Mouse (Mus musculus): ENCODE data around the gene Dnajc16. TPM values are rescaled to one million over a fixed set of nuclear protein-coding genes. Genes with fewer than 3 reads are reported as not detected.

Dnajc16 gene
- polyA plus RNA-seq, 1 experiment = 12.2 TPM

DNA sequence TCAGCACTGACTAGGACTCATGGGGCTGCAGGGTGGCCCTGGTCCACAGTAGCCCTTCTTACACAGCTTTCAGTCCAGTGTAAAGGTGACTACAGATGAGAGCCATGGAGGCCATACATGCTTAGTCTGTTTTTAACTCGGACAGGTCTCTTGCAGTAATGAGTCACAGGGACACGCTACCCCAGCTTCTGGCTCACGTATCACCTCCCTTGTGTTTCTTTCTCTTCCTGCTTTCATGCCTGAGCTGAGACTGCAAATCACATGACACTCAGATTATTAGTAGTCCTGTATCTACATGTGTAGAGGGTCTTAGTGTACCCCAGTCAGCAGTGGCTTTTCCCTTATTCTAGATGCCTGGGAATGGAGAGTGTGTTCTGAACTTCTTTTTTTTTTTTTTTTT is 25.7 kb downstream of the Dnajc16 start:
- TF ChIP-seq CTCF (IDR thresholded peaks at IDR 0.05; ENCODE audit: control insufficient read depth, insufficient read depth, insufficient replicate concordance, low read depth, low read length) = no peak
- no peak for TF ChIP-seq POLR2A (IDR thresholded peaks at IDR 0.05; ENCODE audit: control insufficient read depth, low read depth, low read length)
- Histone ChIP-seq H3K27me3 (ENCODE audit: control insufficient read depth, insufficient read depth, low read length) (no peaks in the 10 kb centered on the region), H3K36me3 (ENCODE audit: control insufficient read depth, insufficient read depth, low read length) (peaks cover 8% of the 10 kb centered on the region), H3K27ac (ENCODE audit: control insufficient read depth, insufficient read depth, low read depth, low read length) (no peak overlapping the region), H3K4me3 (ENCODE audit: control insufficient read depth, low read depth, low read length) (no peak overlapping the region), H3K4me1 (ENCODE audit: control insufficient read depth, insufficient read depth, low read length) (no peaks in the 10 kb centered on the region; the same call in 1 of the 2 replicates)

GRCm38 (mm10) chr4:141763476-141763875 is 27.3 kb downstream of the Dnajc16 start:
- Histone ChIP-seq H3K27me3 (ENCODE audit: control insufficient read depth, insufficient read depth, low read length) (no peaks in the 10 kb centered on the region), H3K4me1 (ENCODE audit: control insufficient read depth, insufficient read depth, low read length) (no peaks in the 10 kb centered on the region; the same call in 1 of the 2 replicates), H3K27ac (ENCODE audit: control insufficient read depth, insufficient read depth, low read depth, low read length) (no peak overlapping the region), H3K4me3 (ENCODE audit: control insufficient read depth, low read depth, low read length) (no peak overlapping the region), H3K36me3 (ENCODE audit: control insufficient read depth, insufficient read depth, low read length) (peaks cover 8% of the 10 kb centered on the region)
- TF ChIP-seq POLR2A (IDR thresholded peaks at IDR 0.05; ENCODE audit: control insufficient read depth, low read depth, low read length) (no peak), CTCF (IDR thresholded peaks at IDR 0.05; ENCODE audit: control insufficient read depth, insufficient read depth, insufficient replicate concordance, low read depth, low read length) (no peak)

- H3K4me1 ChIP-seq (ENCODE audit: control insufficient read depth, insufficient read depth, low read length) = no peaks in the 10 kb centered on the region; the same call in 1 of the 2 replicates
- no peak for TF ChIP-seq POLR2A (IDR thresholded peaks at IDR 0.05; ENCODE audit: control insufficient read depth, low read depth, low read length)
- TF ChIP-seq CTCF (IDR thresholded peaks at IDR 0.05; ENCODE audit: control insufficient read depth, insufficient read depth, insufficient replicate concordance, low read depth, low read length) = no peak
- no peak overlapping the region for H3K4me3 ChIP-seq (ENCODE audit: control insufficient read depth, low read depth, low read length)
- peaks cover 8% of the 10 kb centered on the region for H3K36me3 ChIP-seq (ENCODE audit: control insufficient read depth, insufficient read depth, low read length)
- H3K27me3 ChIP-seq (ENCODE audit: control insufficient read depth, insufficient read depth, low read length) = no peaks in the 10 kb centered on the region
- no peak overlapping the region for H3K27ac ChIP-seq (ENCODE audit: control insufficient read depth, insufficient read depth, low read depth, low read length)
Measured at GRCm38 (mm10) chr4:141762102-141762598, 28.6 kb downstream of the Dnajc16 start.

DNA sequence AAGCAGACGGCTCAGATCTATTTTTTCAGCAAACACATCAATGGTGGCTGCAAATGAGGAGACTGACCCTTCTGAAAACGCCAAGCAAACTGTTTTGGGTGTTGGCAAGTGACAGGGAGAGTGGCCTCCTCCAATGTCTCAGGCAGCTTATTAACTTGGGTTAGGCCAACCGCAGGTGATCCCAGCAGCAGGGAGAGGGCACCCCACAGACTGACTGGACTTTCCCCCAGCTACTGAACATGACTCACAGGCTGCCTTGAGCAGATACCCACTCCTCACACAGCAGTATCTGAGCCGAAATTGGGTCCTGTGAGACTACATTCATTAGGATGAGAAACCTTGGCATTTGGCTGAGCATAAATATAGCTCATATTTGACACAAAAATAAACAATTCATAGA is 29.8 kb downstream of the Dnajc16 start:
- H3K27me3 ChIP-seq (ENCODE audit: control insufficient read depth, insufficient read depth, low read length) = no peaks in the 10 kb centered on the region
- peaks cover 4% of the 10 kb centered on the region for H3K36me3 ChIP-seq (ENCODE audit: control insufficient read depth, insufficient read depth, low read length)
- H3K4me1 ChIP-seq (ENCODE audit: control insufficient read depth, insufficient read depth, low read length) = no peaks in the 10 kb centered on the region
- H3K27ac ChIP-seq (ENCODE audit: control insufficient read depth, insufficient read depth, low read depth, low read length) = no peak overlapping the region
- no peak overlapping the region for H3K4me3 ChIP-seq (ENCODE audit: control insufficient read depth, low read depth, low read length)
- TF ChIP-seq CTCF (IDR thresholded peaks at IDR 0.05; ENCODE audit: control insufficient read depth, insufficient read depth, insufficient replicate concordance, low read depth, low read length) (no peak), POLR2A (IDR thresholded peaks at IDR 0.05; ENCODE audit: control insufficient read depth, low read depth, low read length) (no peak)

DNA sequence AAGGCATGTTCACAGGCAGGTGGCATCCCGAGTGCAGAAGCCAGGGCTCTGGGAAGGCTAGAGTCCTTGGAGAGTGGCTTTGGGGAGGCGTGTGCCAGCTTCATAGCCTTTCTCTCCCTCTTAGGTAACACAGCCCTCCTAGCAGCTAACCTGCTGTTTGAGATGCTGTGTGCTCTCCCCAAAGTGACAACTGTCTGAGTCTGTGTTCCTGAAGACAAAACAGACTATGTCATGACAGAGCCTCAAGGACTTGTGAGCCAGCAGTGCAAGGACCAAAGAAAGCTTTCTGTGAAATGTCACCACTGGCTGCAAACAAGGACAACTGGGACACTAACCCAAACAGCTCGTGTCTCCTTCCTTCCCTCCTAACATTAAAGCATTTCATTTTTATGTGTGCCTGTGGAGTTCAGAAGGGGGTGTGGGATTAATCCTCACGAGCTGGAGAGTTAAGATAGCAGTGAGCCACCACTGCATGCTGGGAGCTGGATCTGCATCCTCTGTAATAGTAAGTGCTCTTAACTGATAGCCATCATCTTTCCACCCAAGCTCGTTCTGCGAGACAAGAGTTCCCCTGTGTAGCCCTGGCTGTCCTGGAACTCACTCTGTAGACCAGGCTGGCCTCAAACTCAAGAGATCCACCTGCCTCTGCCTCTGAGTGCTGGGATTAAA is 31.7 kb downstream of the Dnajc16 start:
- no peaks in the 10 kb centered on the region for H3K4me1 ChIP-seq (ENCODE audit: control insufficient read depth, insufficient read depth, low read length)
- no peaks in the 10 kb centered on the region for H3K27me3 ChIP-seq (ENCODE audit: control insufficient read depth, insufficient read depth, low read length)
- no peak overlapping the region for H3K4me3 ChIP-seq (ENCODE audit: control insufficient read depth, low read depth, low read length)
- TF ChIP-seq POLR2A (IDR thresholded peaks at IDR 0.05; ENCODE audit: control insufficient read depth, low read depth, low read length) (no peak), CTCF (IDR thresholded peaks at IDR 0.05; ENCODE audit: control insufficient read depth, insufficient read depth, insufficient replicate concordance, low read depth, low read length) (no peak)
- no peak overlapping the region for H3K27ac ChIP-seq (ENCODE audit: control insufficient read depth, insufficient read depth, low read depth, low read length)
- peaks cover 4% of the 10 kb centered on the region for H3K36me3 ChIP-seq (ENCODE audit: control insufficient read depth, insufficient read depth, low read length)

DNA sequence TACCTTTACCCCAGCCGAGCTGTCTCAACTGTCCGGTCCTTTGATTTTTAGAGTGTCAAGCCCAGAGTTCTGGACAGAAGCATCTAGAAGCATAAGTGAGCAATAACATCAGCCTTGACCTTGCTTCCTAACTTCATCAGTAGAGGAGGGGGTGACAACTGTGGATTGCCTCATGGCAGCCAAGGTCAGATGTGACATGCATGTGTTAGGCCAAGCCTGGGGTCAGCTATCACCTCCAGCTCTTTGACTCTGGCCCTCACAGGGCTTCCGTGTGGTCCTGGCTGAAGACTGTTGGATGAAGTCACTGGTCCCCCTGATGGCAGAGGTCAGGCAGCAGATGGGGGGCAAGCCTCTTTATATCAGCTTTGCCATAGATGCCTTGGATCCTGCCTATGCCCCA is 33.6 kb downstream of the Dnajc16 start:
- TF ChIP-seq CTCF (IDR thresholded peaks at IDR 0.05; ENCODE audit: control insufficient read depth, insufficient read depth, insufficient replicate concordance, low read depth, low read length) (no peak), POLR2A (IDR thresholded peaks at IDR 0.05; ENCODE audit: control insufficient read depth, low read depth, low read length) (no peak)

DNA sequence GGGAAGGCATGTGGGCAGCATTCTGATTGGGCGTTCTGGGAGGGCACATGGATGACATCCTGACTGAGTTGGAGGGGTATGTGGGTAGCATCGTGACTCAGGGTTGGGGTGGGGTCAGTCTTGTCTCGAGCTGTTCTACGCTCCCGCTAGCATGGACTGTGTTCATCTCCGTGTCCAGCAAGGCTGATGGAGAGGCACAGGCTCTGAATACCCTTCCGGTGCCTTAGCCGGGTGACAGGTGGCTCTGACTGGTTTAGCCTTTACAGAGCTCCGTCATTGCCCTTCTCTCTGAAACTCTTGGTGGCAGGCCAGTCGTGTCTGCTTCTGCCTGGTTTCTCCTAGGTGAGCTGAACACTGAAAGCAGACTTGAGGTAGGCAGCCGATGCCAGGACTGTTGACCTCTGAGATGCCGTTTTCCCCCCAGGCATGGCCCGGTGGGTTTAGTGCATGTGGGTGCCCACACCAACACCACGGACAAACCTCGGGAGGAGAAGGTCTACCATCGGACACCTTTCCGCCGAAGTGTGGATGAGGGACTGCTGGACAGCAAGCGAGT is 35.3 kb downstream of the Dnajc16 start:
- Histone ChIP-seq H3K4me3 (ENCODE audit: control insufficient read depth, low read depth, low read length) (no peak overlapping the region), H3K27ac (ENCODE audit: control insufficient read depth, insufficient read depth, low read depth, low read length) (no peak overlapping the region), H3K27me3 (ENCODE audit: control insufficient read depth, insufficient read depth, low read length) (no peaks in the 10 kb centered on the region), H3K4me1 (ENCODE audit: control insufficient read depth, insufficient read depth, low read length) (no peaks in the 10 kb centered on the region; the same call in 1 of the 2 replicates), H3K36me3 (ENCODE audit: control insufficient read depth, insufficient read depth, low read length) (no peaks in the 10 kb centered on the region)
- TF ChIP-seq POLR2A (IDR thresholded peaks at IDR 0.05; ENCODE audit: control insufficient read depth, low read depth, low read length) (no peak), CTCF (IDR thresholded peaks at IDR 0.05; ENCODE audit: control insufficient read depth, insufficient read depth, insufficient replicate concordance, low read depth, low read length) (no peak)

More for the DNA sequence above, 33.6 kb downstream of the Dnajc16 start:
- Histone ChIP-seq H3K4me3 (ENCODE audit: control insufficient read depth, low read depth, low read length) (no peak overlapping the region), H3K27ac (ENCODE audit: control insufficient read depth, insufficient read depth, low read depth, low read length) (no peak overlapping the region), H3K36me3 (ENCODE audit: control insufficient read depth, insufficient read depth, low read length) (peaks cover 3% of the 10 kb centered on the region), H3K27me3 (ENCODE audit: control insufficient read depth, insufficient read depth, low read length) (no peaks in the 10 kb centered on the region), H3K4me1 (ENCODE audit: control insufficient read depth, insufficient read depth, low read length) (no peaks in the 10 kb centered on the region; the same call in 1 of the 2 replicates)
